Mouse (Mus musculus): ENCODE results near the gene Aox2.

DNA sequence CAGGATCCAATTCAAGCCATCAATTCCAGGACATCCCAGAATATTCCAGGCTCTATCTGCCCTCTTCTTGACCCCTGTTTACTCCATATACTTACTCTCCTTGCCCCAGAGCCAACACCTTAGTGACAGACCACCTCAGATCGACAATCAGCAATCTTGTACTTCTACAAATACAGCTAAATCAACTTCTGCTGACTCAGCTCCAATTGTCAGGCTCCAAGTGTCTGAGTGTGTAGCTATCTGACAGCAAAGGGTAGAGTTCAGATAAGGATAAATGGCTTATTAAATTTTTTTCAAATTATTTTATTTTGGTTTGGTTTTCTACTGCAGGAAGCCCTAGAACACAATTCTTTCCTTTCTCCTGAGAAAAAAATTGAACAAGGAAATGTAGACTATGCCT is 29.6 kb upstream of the Aox2 start:
- TF ChIP-seq CTCF (IDR thresholded peaks at IDR 0.05; ENCODE audit: low read depth, low read length) (no peak), POLR2A (IDR thresholded peaks at IDR 0.05; ENCODE audit: borderline replicate concordance, low read depth, low read length) (no peak)

Measured in bone marrow macrophage, adult 2 months (primary cell).